Mouse (Mus musculus): ENCODE measurements around the gene Kcnk18. TPM values are rescaled to one million over a fixed set of nuclear protein-coding genes. Genes with fewer than 3 reads are reported as not detected.
A peak's percentile ranks its signal among the peaks of the same experiment; 100 is the strongest.

The Kcnk18 gene
- polyA plus RNA-seq, 1 experiment from 2014 or later: not detected

DNA sequence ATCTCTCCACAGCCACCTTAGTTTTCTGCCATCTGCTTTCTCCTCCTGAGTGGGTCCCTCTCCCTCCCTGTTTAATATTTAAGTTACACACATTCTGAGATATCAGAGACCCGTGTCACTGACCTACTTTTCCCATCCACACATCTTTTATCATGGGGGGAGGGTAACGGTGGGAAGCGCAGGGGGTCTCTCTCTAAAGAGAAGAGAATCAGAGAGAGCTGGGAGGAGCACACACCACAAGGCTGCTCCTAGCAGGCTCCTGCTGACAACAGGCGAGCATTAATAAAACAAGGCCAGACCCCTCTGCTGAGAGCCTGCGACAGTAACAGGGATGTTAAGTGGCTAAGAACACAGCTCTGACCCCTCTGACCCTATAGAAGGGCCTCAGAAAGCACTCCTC lies 40.6 kb downstream of the Kcnk18 start:
- peaks cover 33% of the 10 kb centered on the region for H3K27me3 ChIP-seq
- no peak overlapping the region for H3K27ac ChIP-seq
- H3K4me3 ChIP-seq (replicated peaks): no peak overlapping the region
- no peak for ATAC-seq (ENCODE audit: insufficient number of reproducible peaks, insufficient read depth, low FRiP score, low TSS enrichment, low read depth)
- H3K9ac ChIP-seq (replicated peaks): no peak overlapping the region
- peaks cover 22% of the 10 kb centered on the region for H3K4me1 ChIP-seq (replicated peaks)
- H3K36me3 ChIP-seq: no peaks in the 10 kb centered on the region
- H3K4me2 ChIP-seq: no peak overlapping the region
- 26% methylated on average over 5 of the region's 5 CpGs for WGBS
- no peaks in the 10 kb centered on the region for H3K9me3 ChIP-seq

GRCm38 (mm10) chr19:59260718-59261442 lies 41.9 kb downstream of the Kcnk18 start, which contains the start of gene Slc18a2:
Gene Slc18a2 (plus strand): TSS chr19:59260896.
- Histone ChIP-seq H3K36me3 (no peaks in the 10 kb centered on the region), H3K9ac (replicated peaks) (peak within 1 kb of the TSS; percentile 50), H3K27ac (no peak within 1 kb of the TSS), H3K4me2 (peak within 1 kb of the TSS; percentile 77), H3K9me3 (no peaks in the 10 kb centered on the region), H3K4me1 (replicated peaks) (peaks cover 22% of the 10 kb centered on the region), H3K27me3 (peaks cover 35% of the 10 kb centered on the region), H3K4me3 (replicated peaks) (peak within 1 kb of the TSS; percentile 48)
- WGBS: under 1% methylated on average over 55 of the region's 55 CpGs
- ATAC-seq (ENCODE audit: insufficient number of reproducible peaks, insufficient read depth, low FRiP score, low TSS enrichment, low read depth): peak; percentile 76; the same call in 1 of the 2 replicates

DNA sequence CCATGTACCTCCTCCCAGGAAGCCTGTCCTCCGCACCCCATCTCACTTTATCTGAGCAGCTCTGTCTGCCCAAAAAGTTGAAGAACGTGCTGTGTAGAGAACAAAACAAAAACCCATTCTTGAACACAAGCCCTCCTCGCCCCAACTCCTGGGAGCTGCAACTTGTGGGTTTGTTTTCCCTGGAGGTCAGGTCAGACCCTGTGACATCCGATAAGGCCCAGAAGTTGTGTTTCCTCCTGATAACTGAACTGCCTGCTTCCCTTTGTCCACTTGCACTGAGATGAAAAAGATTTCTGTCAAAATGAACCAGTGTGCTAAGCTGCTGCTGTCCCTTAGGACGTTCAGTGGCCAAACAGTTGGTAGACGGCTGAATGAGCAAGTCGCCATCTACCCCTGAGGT lies 42.6 kb downstream of the Kcnk18 start:
- no peak for ATAC-seq (ENCODE audit: insufficient number of reproducible peaks, insufficient read depth, low FRiP score, low TSS enrichment, low read depth)
- Histone ChIP-seq H3K27ac (no peak overlapping the region), H3K9ac (replicated peaks) (no peak overlapping the region), H3K27me3 (peaks cover 35% of the 10 kb centered on the region), H3K4me2 (peak overlapping the region; percentile 77), H3K4me1 (replicated peaks) (peaks cover 22% of the 10 kb centered on the region), H3K9me3 (no peaks in the 10 kb centered on the region), H3K36me3 (no peaks in the 10 kb centered on the region), H3K4me3 (replicated peaks) (peak overlapping the region; percentile 48; the same call in 1 of the 2 replicates)
- WGBS: 64% methylated on average over 7 of the region's 7 CpGs

- Histone ChIP-seq H3K4me1 (replicated peaks) (peaks cover 28% of the 10 kb centered on the region), H3K27ac (no peak overlapping the region), H3K4me3 (replicated peaks) (no peak overlapping the region), H3K9ac (replicated peaks) (no peak overlapping the region), H3K9me3 (no peaks in the 10 kb centered on the region), H3K4me2 (no peak overlapping the region), H3K27me3 (peaks cover 35% of the 10 kb centered on the region), H3K36me3 (no peaks in the 10 kb centered on the region)
- WGBS: 88% methylated on average over 9 of the region's 9 CpGs
- no peak for ATAC-seq (ENCODE audit: insufficient number of reproducible peaks, insufficient read depth, low FRiP score, low TSS enrichment, low read depth)
Observed at GRCm38 (mm10) chr19:59263171-59263570, 44.2 kb downstream of the Kcnk18 start.

DNA sequence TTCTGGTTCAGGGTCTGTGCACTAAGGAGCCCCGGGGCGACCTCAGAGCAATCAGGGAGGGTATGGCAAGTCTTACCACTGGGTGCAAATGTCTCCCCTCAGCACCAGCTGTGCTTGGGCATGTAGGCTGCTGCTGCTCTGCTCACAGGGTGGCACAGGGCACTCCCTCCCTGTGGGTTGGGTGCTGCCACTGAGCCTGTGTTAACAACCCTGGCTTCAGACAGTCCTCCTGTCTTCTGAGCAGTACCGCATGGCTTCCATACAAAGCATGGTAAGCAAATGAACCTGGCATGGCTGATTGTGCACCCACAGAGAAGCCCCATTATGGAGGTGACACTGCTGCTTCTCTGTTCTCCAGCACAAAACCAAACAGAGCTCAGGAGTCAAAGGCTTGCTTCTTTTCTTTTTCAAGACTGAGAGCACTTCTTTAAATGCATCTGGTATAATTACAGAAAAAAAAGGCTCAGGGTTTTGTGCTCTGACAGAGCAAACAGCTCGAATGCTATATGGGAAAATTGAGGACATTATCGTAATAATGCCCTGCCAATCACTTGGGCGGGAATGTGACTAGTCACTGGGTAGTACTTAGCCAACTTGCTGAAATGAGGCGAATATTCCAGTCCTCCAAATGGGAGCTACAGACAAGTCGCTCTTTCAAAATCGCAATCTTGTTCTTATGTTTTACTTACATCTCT lies 46.0 kb downstream of the Kcnk18 start:
- Histone ChIP-seq H3K4me3 (replicated peaks) (no peak overlapping the region), H3K9me3 (no peaks in the 10 kb centered on the region), H3K27me3 (peaks cover 31% of the 10 kb centered on the region), H3K27ac (no peak overlapping the region), H3K36me3 (no peaks in the 10 kb centered on the region), H3K4me1 (replicated peaks) (peaks cover 21% of the 10 kb centered on the region), H3K9ac (replicated peaks) (no peak overlapping the region), H3K4me2 (no peak overlapping the region)
- no peak for ATAC-seq (ENCODE audit: insufficient number of reproducible peaks, insufficient read depth, low FRiP score, low TSS enrichment, low read depth)
- 74% methylated on average over 9 of the region's 9 CpGs for WGBS

GRCm38 (mm10) chr19:59265907-59266306 lies 46.9 kb downstream of the Kcnk18 start:
- no peaks in the 10 kb centered on the region for H3K36me3 ChIP-seq
- H3K9me3 ChIP-seq: no peaks in the 10 kb centered on the region
- H3K4me2 ChIP-seq: no peak overlapping the region
- H3K9ac ChIP-seq (replicated peaks): no peak overlapping the region
- peaks cover 12% of the 10 kb centered on the region for H3K4me1 ChIP-seq (replicated peaks)
- no peak overlapping the region for H3K27ac ChIP-seq
- WGBS: 74% methylated on average over 6 of the region's 6 CpGs
- H3K27me3 ChIP-seq: peaks cover 22% of the 10 kb centered on the region
- no peak overlapping the region for H3K4me3 ChIP-seq (replicated peaks)
- no peak for ATAC-seq (ENCODE audit: insufficient number of reproducible peaks, insufficient read depth, low FRiP score, low TSS enrichment, low read depth)

DNA sequence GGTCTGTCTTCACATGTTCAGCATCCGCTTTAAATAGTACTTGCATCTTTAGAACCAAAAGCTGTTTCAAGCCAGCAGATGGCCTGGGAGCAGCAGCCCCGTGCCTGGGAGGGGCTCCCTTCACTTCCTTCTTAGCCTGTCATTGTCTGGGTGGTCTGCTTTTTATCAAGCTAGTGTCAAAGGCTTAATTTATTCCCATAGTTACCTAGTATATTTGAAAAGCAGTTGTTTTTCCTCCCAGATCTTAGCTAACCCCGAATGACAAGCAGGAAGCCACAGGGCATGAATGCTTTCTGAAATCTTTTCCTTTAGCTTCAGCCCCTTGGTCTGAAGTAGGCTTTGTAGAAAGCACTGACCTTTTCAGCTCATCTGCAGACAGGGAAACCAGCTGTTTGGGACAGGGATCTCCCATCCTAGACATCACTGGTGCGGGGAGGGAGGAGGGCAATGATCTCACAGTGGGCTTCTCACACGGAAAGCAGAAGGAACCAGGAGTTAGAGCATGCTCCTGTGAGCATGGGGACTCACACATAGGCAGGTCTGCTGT lies 48.5 kb downstream of the Kcnk18 start:
- no peak overlapping the region for H3K4me3 ChIP-seq (replicated peaks)
- H3K4me1 ChIP-seq (replicated peaks): peaks cover 6% of the 10 kb centered on the region; the same call in 1 of the 2 replicates
- H3K27me3 ChIP-seq: peaks cover 7% of the 10 kb centered on the region; the same call in 1 of the 2 replicates
- 10% methylated on average over 5 of the region's 5 CpGs for WGBS
- no peaks in the 10 kb centered on the region for H3K9me3 ChIP-seq
- H3K27ac ChIP-seq: peak overlapping the region; percentile 23; the same call in 1 of the 2 replicates
- H3K4me2 ChIP-seq: no peak overlapping the region
- no peaks in the 10 kb centered on the region for H3K36me3 ChIP-seq
- ATAC-seq (ENCODE audit: insufficient number of reproducible peaks, insufficient read depth, low FRiP score, low TSS enrichment, low read depth): no peak
- H3K9ac ChIP-seq (replicated peaks): no peak overlapping the region

DNA sequence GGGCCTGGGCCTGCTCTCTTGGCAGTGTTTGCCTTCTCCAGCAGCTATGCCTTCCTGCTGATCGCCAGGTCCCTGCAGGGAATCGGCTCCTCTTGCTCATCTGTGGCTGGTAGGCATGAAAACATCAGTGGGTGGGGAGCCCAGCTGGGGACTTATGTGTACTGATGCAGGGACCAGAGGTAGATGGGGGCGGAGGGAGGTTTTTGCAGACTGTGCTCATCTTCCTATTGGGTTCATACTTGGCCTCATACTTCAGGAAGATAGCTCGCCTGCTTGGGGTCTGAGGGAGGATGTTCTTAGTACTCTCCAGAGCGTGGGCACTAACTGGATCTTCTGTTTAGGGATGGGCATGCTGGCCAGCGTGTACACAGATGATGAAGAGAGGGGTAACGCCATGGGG lies 54.2 kb downstream of the Kcnk18 start:
- 88% methylated on average over 7 of the region's 7 CpGs for WGBS
- ATAC-seq (ENCODE audit: insufficient number of reproducible peaks, insufficient read depth, low FRiP score, low TSS enrichment, low read depth): no peak
- Histone ChIP-seq H3K9ac (replicated peaks) (no peak overlapping the region), H3K4me3 (replicated peaks) (no peak overlapping the region), H3K27me3 (no peaks in the 10 kb centered on the region), H3K9me3 (no peaks in the 10 kb centered on the region), H3K36me3 (no peaks in the 10 kb centered on the region), H3K27ac (no peak overlapping the region), H3K4me1 (replicated peaks) (no peaks in the 10 kb centered on the region), H3K4me2 (no peak overlapping the region)

- Histone ChIP-seq H3K4me1 (replicated peaks) (no peaks in the 10 kb centered on the region), H3K4me3 (replicated peaks) (no peak overlapping the region), H3K4me2 (no peak overlapping the region), H3K36me3 (no peaks in the 10 kb centered on the region), H3K27ac (no peak overlapping the region), H3K9me3 (no peaks in the 10 kb centered on the region; the same call in 1 of the 2 replicates), H3K9ac (replicated peaks) (no peak overlapping the region), H3K27me3 (no peaks in the 10 kb centered on the region)
- no peak for ATAC-seq (ENCODE audit: insufficient number of reproducible peaks, insufficient read depth, low FRiP score, low TSS enrichment, low read depth)
- WGBS: 78% methylated on average over 7 of the region's 7 CpGs
Observed at GRCm38 (mm10) chr19:59276354-59276753, 57.3 kb downstream of the Kcnk18 start.

DNA sequence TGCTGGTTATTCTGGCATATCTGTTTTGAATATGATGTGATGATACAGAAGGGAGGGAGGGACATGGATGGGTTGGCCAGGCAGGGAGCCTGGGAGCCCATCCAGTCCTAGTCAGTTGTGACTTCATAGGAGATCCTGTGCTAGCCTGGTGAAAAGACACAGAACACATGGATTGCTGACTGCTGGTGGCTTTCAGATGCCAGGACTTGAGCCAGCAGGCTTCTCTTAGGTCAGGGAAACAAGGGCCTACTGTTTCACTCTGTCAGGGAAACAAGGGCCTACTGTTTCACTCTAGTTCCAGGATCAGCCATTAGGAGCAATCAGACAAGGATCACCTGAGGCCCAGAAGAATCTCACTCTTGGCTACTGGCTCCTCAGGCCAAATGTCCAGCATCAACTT lies 61.8 kb downstream of the Kcnk18 start:
- Histone ChIP-seq H3K9me3 (no peaks in the 10 kb centered on the region; the same call in 1 of the 2 replicates), H3K27ac (peak overlapping the region; percentile 62; the same call in 1 of the 2 replicates), H3K36me3 (no peaks in the 10 kb centered on the region), H3K4me1 (replicated peaks) (no peaks in the 10 kb centered on the region), H3K4me3 (replicated peaks) (no peak overlapping the region), H3K9ac (replicated peaks) (no peak overlapping the region), H3K4me2 (no peak overlapping the region), H3K27me3 (no peaks in the 10 kb centered on the region)
- ATAC-seq (ENCODE audit: insufficient number of reproducible peaks, insufficient read depth, low FRiP score, low TSS enrichment, low read depth): no peak

DNA sequence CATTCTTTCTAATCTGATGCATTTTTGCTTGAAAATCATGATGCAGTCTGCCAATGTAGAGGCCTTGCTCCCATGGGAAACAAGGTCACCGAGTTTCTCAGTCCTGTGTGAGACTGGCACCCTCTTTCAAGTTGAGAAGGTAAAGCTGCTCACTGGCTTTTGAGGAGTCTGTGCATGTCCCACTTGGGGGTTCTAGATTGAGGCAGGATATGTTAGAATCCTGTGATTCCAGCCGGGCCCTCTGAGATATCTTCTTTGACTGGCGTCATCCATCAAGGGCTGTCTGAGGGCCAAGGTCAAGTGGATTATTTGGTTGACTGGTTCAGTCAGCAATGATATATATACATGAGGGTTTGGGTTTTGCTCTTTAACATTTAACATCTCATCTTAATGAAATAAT lies 63.0 kb downstream of the Kcnk18 start:
- Histone ChIP-seq H3K27me3 (no peaks in the 10 kb centered on the region), H3K4me2 (no peak overlapping the region), H3K27ac (no peak overlapping the region), H3K9me3 (no peaks in the 10 kb centered on the region; the same call in 1 of the 2 replicates), H3K36me3 (no peaks in the 10 kb centered on the region), H3K4me1 (replicated peaks) (no peaks in the 10 kb centered on the region), H3K4me3 (replicated peaks) (no peak overlapping the region), H3K9ac (replicated peaks) (no peak overlapping the region)
- 94% methylated on average over 3 of the region's 3 CpGs for WGBS
- ATAC-seq (ENCODE audit: insufficient number of reproducible peaks, insufficient read depth, low FRiP score, low TSS enrichment, low read depth): no peak
